Comparison of ENCODE assay signal across 11 mouse cellular contexts in the genomic region with DNA sequence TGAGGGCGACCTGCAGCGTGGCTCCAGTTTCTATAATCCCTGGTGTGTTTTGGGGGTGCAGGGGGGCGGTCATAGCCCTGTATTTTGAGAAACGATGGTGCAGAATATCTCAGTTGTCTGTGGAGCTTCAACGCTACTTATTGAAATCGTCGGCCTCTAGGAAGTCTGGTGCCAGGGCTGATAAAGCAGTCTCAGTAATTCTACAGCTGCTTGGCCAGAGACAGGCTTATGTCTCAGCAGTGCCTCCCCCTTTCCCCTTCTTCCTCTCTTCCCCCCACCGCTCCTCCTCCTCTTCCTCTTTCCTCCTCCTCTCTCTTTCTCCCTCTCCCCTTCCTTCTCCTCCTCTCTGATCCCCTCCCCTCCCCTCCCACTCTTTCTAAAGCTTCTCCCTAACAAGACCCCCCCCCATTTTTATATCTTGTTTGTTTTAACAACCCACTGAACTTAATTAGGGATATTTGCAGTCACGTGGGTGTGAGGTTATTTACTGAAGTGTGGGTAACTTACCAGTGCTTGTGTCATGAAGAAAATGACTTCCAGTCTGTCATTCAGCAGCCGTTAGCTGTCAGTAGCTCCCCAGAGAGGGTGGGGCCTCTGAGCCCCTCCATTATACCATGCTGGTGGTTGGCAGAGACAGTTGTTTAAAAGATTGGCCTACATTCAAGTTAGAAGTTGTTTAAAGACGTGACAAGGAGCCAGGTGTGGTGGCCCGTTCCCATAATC.
A peak's percentile ranks its signal among the peaks of the same experiment; 100 is the strongest.
DNase-seq lines count a peak whose midpoint lies in the region; ATAC-seq and TF ChIP-seq lines count a peak whose summit lies in the region.
"Had no signal": no experiment of that assay in that cellular context is flagged by ENCODE, and none has a peak within 500 bp of the region (broad histone marks: within the 10 kb centered on the region; RNA-seq: fewer than 3 reads in every experiment).

No protein-coding gene starts in this region.

- 29% methylated on average over 12 of the region's 12 CpGs for WGBS in heart, postnatal 0 days

- peak overlapping the region; percentile 90; the same call in 1 of the 2 replicates for H3K27ac ChIP-seq in heart, postnatal 0 days (ENCODE audit: low read depth)

- H3K27me3 ChIP-seq in erythroblast, embryonic 14.5 days (ENCODE audit: control insufficient read depth): no peaks in the 10 kb centered on the region
- no peaks in the 10 kb centered on the region for H3K27me3 ChIP-seq in heart, postnatal 0 days (ENCODE audit: control insufficient read depth, insufficient read depth, low read length)

- no peak for TF ChIP-seq EP300 in heart, postnatal 0 days (IDR thresholded peaks at IDR 0.05; ENCODE audit: low read depth)

- no peaks in the 10 kb centered on the region for H3K9me3 ChIP-seq in erythroblast, embryonic 14.5 days (ENCODE audit: control insufficient read depth, low read length)
- H3K9me3 ChIP-seq in heart, postnatal 0 days (replicated peaks; ENCODE audit: control insufficient read depth, low read length): no peaks in the 10 kb centered on the region

- ATAC-seq in erythroblast, adult 5-6 weeks (replicated peaks; ENCODE audit: low FRiP score, poor library complexity, severe bottlenecking): no peak
- no peak for ATAC-seq in heart, postnatal 0 days (ENCODE audit: insufficient read depth, low read depth)
- ATAC-seq: activated CD4-positive, CD25-positive, alpha-beta regulatory T cell, adult 4 months had no signal

- intact Hi-C loops in gastrocnemius, postnatal 14 days (cut with DNase I; ENCODE audit: low total_unique reads): no loop called here

- no peak for DNase-seq in heart, postnatal 0 days (ENCODE audit: low spot score)
- DNase-seq in heart, postnatal 4 days: no peak
- peak; percentile 16 for DNase-seq in thymus, postnatal 4 days
- no peak for DNase-seq in thymus, adult 18-20 months
- DNase-seq in layer of hippocampus, adult 8-10 months (ENCODE audit: low spot score in 2 of 2): no peak
- no peak for DNase-seq in gastrocnemius, postnatal 14 days
- DNase-seq: cerebellum, postnatal 10 days; gastrocnemius, postnatal 36 days had no signal

- peak overlapping the region; percentile 5 for H3K4me3 ChIP-seq in erythroblast, embryonic 14.5 days (replicated peaks)
- no peak overlapping the region for H3K4me3 ChIP-seq in heart, postnatal 0 days (ENCODE audit: low read depth, low read length)

- no peak overlapping the region for H3K9ac ChIP-seq in heart, postnatal 0 days (replicated peaks; ENCODE audit: low read depth, low read length)

- H3K4me2 ChIP-seq in heart, postnatal 0 days (ENCODE audit: low read depth, low read length): no peak overlapping the region

- peaks cover 72% of the 10 kb centered on the region for H3K4me1 ChIP-seq in erythroblast, embryonic 14.5 days (ENCODE audit: control insufficient read depth)
- H3K4me1 ChIP-seq in heart, postnatal 0 days (ENCODE audit: control insufficient read depth, insufficient read depth): peaks cover 55% of the 10 kb centered on the region

- no peak for TF ChIP-seq CTCF in heart, postnatal 0 days (IDR thresholded peaks at IDR 0.05; ENCODE audit: low read depth)

- no peaks in the 10 kb centered on the region for H3K36me3 ChIP-seq in erythroblast, embryonic 14.5 days (ENCODE audit: control insufficient read depth)
- no peaks in the 10 kb centered on the region for H3K36me3 ChIP-seq in heart, postnatal 0 days (replicated peaks; ENCODE audit: control insufficient read depth, insufficient read depth, low read length)
